Mouse (Mus musculus) cortical plate, adult 2 months (tissue): Measurements from ENCODE around the gene Mob3c.

ENCODE experiments used
- CTCF ChIP-seq: fragments of 200-500 bp; IDR thresholded peaks from 2 replicates; pipeline ENCODE4 v1.5.1; 2011; ENCODE audit warnings: mild to moderate bottlenecking, control low read depth, low read length; ENCODE audit not compliant: insufficient read depth; ENCODE audit errors: extremely low read depth
- POLR2A ChIP-seq: fragments of 200-500 bp; IDR thresholded peaks from 2 replicates; pipeline ENCODE4 v1.6.1; 2011; ENCODE audit warnings: mild to moderate bottlenecking, low read length, control low read depth; ENCODE audit not compliant: insufficient read depth; ENCODE audit errors: extremely low read depth

DNA sequence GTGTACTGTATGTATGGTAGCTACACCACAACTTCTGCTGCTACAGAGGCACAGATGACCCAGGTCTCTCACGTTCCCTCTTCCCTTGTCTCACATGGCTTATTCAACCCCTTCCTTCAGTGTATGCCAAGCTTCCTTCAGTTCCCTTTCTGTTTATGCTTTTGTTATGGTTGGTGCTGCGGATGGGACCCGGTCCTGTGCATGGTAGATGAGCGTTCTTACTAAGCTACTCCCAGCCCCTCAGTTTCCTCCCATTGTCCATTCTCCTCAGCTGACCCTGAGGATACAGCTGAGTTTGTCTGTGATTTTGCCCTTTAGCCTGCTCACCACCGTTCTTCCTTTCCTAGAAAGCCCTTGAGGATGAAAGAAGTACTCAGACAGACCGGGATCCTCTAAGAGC, 23.7 kb downstream of the Mob3c start:
- no peak for TF ChIP-seq POLR2A
- no peak for TF ChIP-seq CTCF
